Mouse (Mus musculus) embryonic facial prominence, embryonic 13.5 days (tissue): ENCODE data around the gene Ormdl1. TPM values are rescaled to one million over a fixed set of nuclear protein-coding genes. Genes with fewer than 3 reads are reported as not detected.
A peak's percentile ranks its signal among the peaks of the same experiment; 100 is the strongest.
"Not testable (repeated sequence)": the region's sequence is repeated elsewhere in the genome, so short reads cannot be mapped to it uniquely, and the experiment has no call there.

Source experiments
- ATAC-seq: fragments of 200-750 bp; cut with Nextera tagmentation; 2 replicates; pipeline ENCODE4 v1.8.0; 2017; ENCODE audit warnings: low read depth; ENCODE audit not compliant: insufficient number of reproducible peaks, insufficient read depth, low FRiP score, low TSS enrichment
- H3K27ac ChIP-seq: fragments of 300-500 bp; sonication (generic); 2 replicates; pipeline ENCODE4 v1.5.1; 2015; ENCODE audit warnings: moderate library complexity, mild to moderate bottlenecking, inconsistent platforms
- H3K27me3 ChIP-seq: fragments of 300-500 bp; sonication (generic); 2 replicates; pipeline ENCODE4 v1.6.1; 2015; ENCODE audit warnings: mild to moderate bottlenecking, inconsistent platforms
- H3K36me3 ChIP-seq: fragments of 300-500 bp; sonication (generic); 2 replicates; pipeline ENCODE4 v1.6.1; 2015; ENCODE audit warnings: mild to moderate bottlenecking, inconsistent platforms
- H3K4me1 ChIP-seq: fragments of 300-500 bp; sonication (generic); 2 replicates; pipeline ENCODE4 v1.6.1; 2015; ENCODE audit warnings: inconsistent platforms
- H3K4me2 ChIP-seq: fragments of 300-500 bp; sonication (generic); 2 replicates; pipeline ENCODE4 v1.6.1; 2015; ENCODE audit warnings: moderate library complexity, mild to moderate bottlenecking, inconsistent platforms
- H3K4me3 ChIP-seq: fragments of 300-500 bp; sonication (generic); 2 replicates; pipeline ENCODE4 v1.5.1; 2015; ENCODE audit warnings: mild to moderate bottlenecking, inconsistent platforms
- H3K9ac ChIP-seq: fragments of 300-500 bp; sonication (generic); 2 replicates; pipeline ENCODE4 v1.6.1; 2015; ENCODE audit warnings: mild to moderate bottlenecking, inconsistent platforms
- H3K9me3 ChIP-seq: fragments of 300-500 bp; sonication (generic); 2 replicates; pipeline ENCODE4 v1.6.1; 2016; ENCODE audit warnings: inconsistent platforms
- WGBS: fragments of 180-500 bp; shearing (Covaris S2); methylation state at CpG from one replicate; pipeline ENCODE4 v1.1.7; 2015; ENCODE audit warnings: mixed read lengths; 5-methylcytosine and 5-hydroxymethylcytosine counted together
- polyA plus RNA-seq: library from polyadenylated mRNA; unstranded; fragments of >200 nt; fragmentation: Nextera tagmentation; extraction: Ambion mirVana; gene quantifications from 2 replicates; pipeline ENCODE4 v1.2.1, GENCODE M21; 2015

The Ormdl1 gene
- polyA plus RNA-seq, 1 experiment from 2014 or later: 36.3 TPM

- H3K4me3 ChIP-seq: no peak overlapping the region
- no peak overlapping the region for H3K27ac ChIP-seq
- no peak overlapping the region for H3K9ac ChIP-seq
- WGBS: 92% methylated on average over 5 of the region's 5 CpGs
- H3K27me3 ChIP-seq: no peaks in the 10 kb centered on the region
- no peak for ATAC-seq
- no peaks in the 10 kb centered on the region for H3K4me1 ChIP-seq
- no peaks in the 10 kb centered on the region for H3K9me3 ChIP-seq
- no peak overlapping the region for H3K4me2 ChIP-seq
- H3K36me3 ChIP-seq: peaks cover 14% of the 10 kb centered on the region
Observed at GRCm38 (mm10) chr1:53324827-53325494, 28.1 kb downstream of the Ormdl1 start.

- not testable (repeated sequence) for H3K27me3 ChIP-seq
- WGBS: 79% methylated on average over 5 of the region's 5 CpGs
Observed at GRCm38 (mm10) chr1:53333527-53333926, 36.6 kb downstream of the Ormdl1 start.

GRCm38 (mm10) chr1:53335465-53335864, 38.6 kb downstream of the Ormdl1 start:
- no peak for ATAC-seq
- H3K9ac ChIP-seq: no peak overlapping the region
- H3K9me3 ChIP-seq: no peaks in the 10 kb centered on the region

More at GRCm38 (mm10) chr1:53333527-53333926, 36.6 kb downstream of the Ormdl1 start:
- H3K27ac ChIP-seq, H3K4me3 ChIP-seq, H3K9ac ChIP-seq, ATAC-seq, H3K36me3 ChIP-seq, H3K4me1 ChIP-seq, H3K9me3 ChIP-seq, H3K4me2 ChIP-seq: not testable (repeated sequence)

GRCm38 (mm10) chr1:53337403-53337802, 40.5 kb downstream of the Ormdl1 start:
- H3K27ac ChIP-seq, ATAC-seq, H3K27me3 ChIP-seq, H3K4me3 ChIP-seq, H3K4me1 ChIP-seq, H3K9ac ChIP-seq, H3K4me2 ChIP-seq: not testable (repeated sequence)
- H3K9me3 ChIP-seq: peaks cover 12% of the 10 kb centered on the region
- WGBS: 76% methylated on average over 2 of the region's 2 CpGs
- peaks cover 23% of the 10 kb centered on the region for H3K36me3 ChIP-seq

More at GRCm38 (mm10) chr1:53335465-53335864, 38.6 kb downstream of the Ormdl1 start:
- Histone ChIP-seq H3K4me3 (no peak overlapping the region), H3K36me3 (peaks cover 3% of the 10 kb centered on the region), H3K27me3 (no peaks in the 10 kb centered on the region), H3K4me1 (no peaks in the 10 kb centered on the region), H3K27ac (no peak overlapping the region), H3K4me2 (no peak overlapping the region)

- H3K27ac ChIP-seq: no peak overlapping the region
- peaks cover 12% of the 10 kb centered on the region for H3K9me3 ChIP-seq
- 96% methylated on average over 2 of the region's 2 CpGs for WGBS
- H3K4me3 ChIP-seq: no peak overlapping the region
- H3K27me3 ChIP-seq: no peaks in the 10 kb centered on the region
- H3K9ac ChIP-seq: no peak overlapping the region
- no peak for ATAC-seq
- no peak overlapping the region for H3K4me2 ChIP-seq
- H3K4me1 ChIP-seq: no peaks in the 10 kb centered on the region
- H3K36me3 ChIP-seq: peaks cover 52% of the 10 kb centered on the region
Observed at GRCm38 (mm10) chr1:53341071-53341470, 44.2 kb downstream of the Ormdl1 start.

- ATAC-seq: peak; percentile 100
Observed at GRCm38 (mm10) chr1:53352327-53353261, 55.7 kb downstream of the Ormdl1 start, which contains the start of the genes Asdurf, Gm28551 and Asnsd1. Gene Asdurf, minus strand, starts transcription at chr1:53352619. Gene Gm28551, minus strand, starts transcription at chr1:53352667. Gene Asnsd1, minus strand, starts transcription at chr1:53352752.

GRCm38 (mm10) chr1:53358988-53359387, 62.1 kb downstream of the Ormdl1 start:
- no peaks in the 10 kb centered on the region for H3K27me3 ChIP-seq
- H3K9me3 ChIP-seq: no peaks in the 10 kb centered on the region; the same call in 1 of the 2 replicates
- H3K4me3 ChIP-seq: no peak overlapping the region

More at GRCm38 (mm10) chr1:53352327-53353261, 55.7 kb downstream of the Ormdl1 start, which contains the start of the genes Asdurf, Gm28551 and Asnsd1:
- H3K4me1 ChIP-seq: peaks cover 8% of the 10 kb centered on the region
- H3K9ac ChIP-seq: peak within 1 kb of the TSS; percentile 93
- H3K4me3 ChIP-seq: peak within 1 kb of the TSS; percentile 84
- H3K4me2 ChIP-seq: peak within 1 kb of the TSS; percentile 58
- H3K27me3 ChIP-seq: no peaks in the 10 kb centered on the region
- under 1% methylated on average over 44 of the region's 44 CpGs for WGBS
- peaks cover 24% of the 10 kb centered on the region for H3K36me3 ChIP-seq
- H3K27ac ChIP-seq: peak within 1 kb of the TSS; percentile 87
- no peaks in the 10 kb centered on the region; the same call in 1 of the 2 replicates for H3K9me3 ChIP-seq

More at GRCm38 (mm10) chr1:53358988-53359387, 62.1 kb downstream of the Ormdl1 start:
- ATAC-seq: no peak
- no peak overlapping the region for H3K4me2 ChIP-seq
- no peaks in the 10 kb centered on the region for H3K4me1 ChIP-seq
- no peak overlapping the region for H3K27ac ChIP-seq
- H3K9ac ChIP-seq: no peak overlapping the region
- H3K36me3 ChIP-seq: no peaks in the 10 kb centered on the region

Other genes starting within 250 kb of the Ormdl1 start
- gene Mstn, start 235.5 kb upstream of the Ormdl1 start, polyA plus RNA-seq: 0.72 and 0.77 TPM in 2 replicates
- gene 1700019A02Rik, start 109.5 kb upstream of the Ormdl1 start, polyA plus RNA-seq: not detected in 2 replicates
- 22.0 and 22.2 TPM in 2 replicates for gene Pms1, start 77 bp upstream of the Ormdl1 start, polyA plus RNA-seq
- not detected in 2 replicates for gene Gm28778, start within 50 bp of the Ormdl1 start, polyA plus RNA-seq
- 19.6 and 20.9 TPM in 2 replicates for gene Osgepl1, start 16.5 kb downstream of the Ormdl1 start, polyA plus RNA-seq
- gene Asdurf, start 55.5 kb downstream of the Ormdl1 start, polyA plus RNA-seq: 10.0 and 25.3 TPM in 2 replicates
- gene Gm28551, start 55.6 kb downstream of the Ormdl1 start, polyA plus RNA-seq: 1.0 and 1.4 TPM in 2 replicates
- gene Asnsd1, start 55.7 kb downstream of the Ormdl1 start, polyA plus RNA-seq: 80.5 and 86.1 TPM in 2 replicates